Mouse (Mus musculus) colon, adult 2 months (tissue): Measurements from ENCODE around the gene Bsg. TPM values are rescaled to one million over a fixed set of nuclear protein-coding genes. Genes with fewer than 3 reads are reported as not detected.

ENCODE experiments used
- polyA plus RNA-seq: library from polyadenylated mRNA; depleted of rRNA; stranded (reverse); fragments of >200 nt; gene quantifications from 2 replicates; pipeline ENCODE4 v1.2.3, GENCODE M21; 2012; rRNA removed

The Bsg gene
- 1,066 and 1,188 TPM in 2 replicates for polyA plus RNA-seq

GRCm38 (mm10) chr10:79704065-79704969, at the start of gene Bsg:
Bsg (plus strand) TSS chr10:79704491.

DNA sequence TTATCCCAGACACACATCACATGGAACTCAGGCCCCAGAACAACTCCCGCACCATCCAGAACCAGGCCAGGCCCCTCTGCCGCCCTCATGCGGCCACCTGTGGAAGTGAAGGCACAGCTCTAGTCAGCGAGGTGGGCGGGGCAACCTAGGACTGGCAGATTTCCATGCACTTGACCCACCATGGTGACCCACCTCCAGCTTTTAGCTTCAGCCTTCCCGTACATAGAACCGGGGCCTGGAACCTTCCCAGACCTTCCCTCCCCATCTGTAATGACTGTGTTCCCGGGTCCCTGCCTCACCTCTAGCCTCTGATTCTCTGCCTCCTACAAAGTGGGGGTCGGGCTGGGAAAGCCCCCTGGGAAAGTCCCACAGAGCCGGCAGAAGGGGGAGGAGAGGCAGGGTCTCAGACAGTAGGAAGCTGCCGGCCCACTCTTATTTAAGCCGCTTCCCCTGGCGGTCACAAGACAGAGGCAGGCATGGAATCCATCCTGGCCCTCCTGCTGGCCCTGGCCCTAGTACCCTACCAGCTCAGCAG, 40.1 kb upstream of the Bsg start, which contains the start of gene Madcam1:
TSS of gene Madcam1 (plus strand) at position 429 of the 535 bp plus-strand sequence.

DNA sequence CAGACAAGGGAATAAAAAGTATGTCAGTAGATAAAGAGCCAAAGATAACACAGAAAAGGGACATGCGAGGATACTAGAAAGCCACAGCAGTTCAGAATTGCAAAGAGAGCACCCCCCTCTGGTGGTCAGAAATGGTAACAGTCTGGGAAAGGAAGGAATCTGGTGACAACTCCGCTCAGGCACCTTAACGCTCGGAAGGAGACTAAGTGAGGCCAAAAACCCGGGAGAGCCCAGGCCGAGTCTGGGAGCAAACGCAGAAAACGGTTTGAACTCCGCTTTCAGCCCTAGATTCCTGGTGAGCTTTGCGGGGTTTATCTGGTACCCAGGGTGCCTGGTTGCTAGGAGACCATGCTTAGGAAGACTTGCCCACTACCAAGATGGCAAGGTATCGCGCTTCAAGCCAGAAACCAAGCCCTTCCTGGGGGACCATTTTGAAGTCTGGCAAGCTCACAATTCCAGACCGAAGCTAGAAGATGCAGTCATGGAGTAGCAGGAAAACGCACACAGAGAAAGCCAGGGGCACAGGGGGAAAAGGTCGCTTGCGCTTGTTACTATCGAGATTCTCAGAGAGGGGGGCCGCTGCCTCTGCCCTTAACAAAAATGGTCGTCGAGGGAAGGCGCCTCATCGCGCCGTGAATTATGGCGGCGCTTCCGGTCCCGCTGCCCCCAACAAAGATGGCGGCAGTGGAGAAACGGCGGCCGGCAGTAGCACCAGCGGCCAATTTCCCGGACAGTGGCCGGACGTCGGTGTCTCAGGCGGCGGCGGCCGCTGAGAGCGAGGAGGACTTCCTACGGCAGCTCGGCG, 35.3 kb upstream of the Bsg start, which contains the start of gene Tpgs1:
TSS of gene Tpgs1 (plus strand) at position 599 of the 805 bp plus-strand sequence.

DNA sequence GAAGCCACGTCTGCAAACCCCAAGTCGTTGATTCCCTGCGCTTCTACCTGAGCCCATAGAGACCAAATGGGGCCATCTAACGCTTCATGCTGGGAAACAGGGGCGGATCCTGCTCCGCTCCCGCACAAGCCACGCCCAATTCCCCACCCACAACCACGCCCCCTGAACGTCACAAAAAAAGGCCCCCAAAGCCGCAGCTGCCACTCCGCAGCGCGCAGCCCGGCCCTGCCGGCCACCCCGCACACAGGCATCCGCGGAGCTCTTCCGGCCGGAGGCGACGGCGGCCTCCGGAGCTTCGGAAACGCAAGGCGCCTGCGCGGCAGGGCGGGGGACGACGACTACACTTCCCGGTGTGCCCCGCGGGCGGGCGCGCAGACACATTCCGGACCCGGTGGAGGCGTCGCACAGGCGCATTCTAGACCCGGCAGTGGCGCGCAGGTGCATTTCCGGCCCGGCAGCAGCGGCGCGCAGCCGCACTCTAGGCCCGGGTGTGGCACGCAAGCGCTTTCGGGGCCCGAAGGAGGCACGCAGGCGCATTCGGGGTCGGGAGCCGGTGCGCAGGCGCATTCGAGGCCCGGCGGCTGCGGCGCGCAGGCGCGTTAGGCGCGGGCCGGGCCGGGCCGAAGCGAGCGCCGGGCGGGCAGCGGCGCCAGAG, 22.6 kb upstream of the Bsg start, which contains the start of gene Cdc34:
TSS of gene Cdc34 (plus strand) at position 605 of the 655 bp plus-strand sequence.

GRCm38 (mm10) chr10:79688720-79689119, 15.6 kb upstream of the Bsg start, which contains the start of gene Gzmm:
Gzmm (plus strand) TSS chr10:79689020.

DNA sequence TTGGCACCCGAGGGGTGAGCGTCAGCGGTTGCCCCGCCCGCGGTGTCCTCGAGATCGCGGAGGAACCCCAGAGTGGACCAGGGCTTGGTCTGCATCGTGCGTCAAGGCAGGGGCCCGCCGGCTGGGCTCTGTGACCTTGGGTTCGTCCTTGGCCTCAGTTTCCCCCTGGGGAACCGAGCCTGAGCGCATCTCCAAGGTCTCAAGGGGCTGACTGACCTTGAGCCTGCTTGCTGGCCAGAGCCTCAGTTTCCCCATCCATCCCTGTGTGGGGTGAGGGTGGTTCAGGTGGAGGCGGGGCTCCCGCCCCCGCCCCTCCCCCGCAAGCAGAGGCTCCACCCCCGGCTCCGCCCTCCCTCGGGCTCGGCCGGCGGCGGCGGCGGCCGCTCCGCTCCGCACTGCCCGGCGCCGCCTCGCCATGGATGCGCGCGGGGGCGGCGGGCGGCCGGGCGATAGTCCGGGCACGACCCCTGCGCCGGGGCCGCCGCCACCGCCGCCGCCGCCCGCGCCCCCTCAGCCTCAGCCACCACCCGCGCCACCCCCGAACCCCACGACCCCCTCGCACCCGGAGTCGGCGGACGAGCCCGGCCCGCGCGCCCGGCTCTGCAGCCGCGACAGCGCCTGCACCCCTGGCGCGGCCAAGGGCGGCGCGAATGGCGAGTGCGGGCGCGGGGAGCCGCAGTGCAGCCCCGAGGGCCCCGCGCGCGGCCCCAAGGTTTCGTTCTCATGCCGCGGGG, 12.1 kb downstream of the Bsg start, which contains the start of gene Hcn2:
TSS of gene Hcn2 (plus strand) at position 381 of the 734 bp plus-strand sequence.

GRCm38 (mm10) chr10:79745898-79746773, 41.8 kb downstream of the Bsg start, which contains the start of gene Polrmt:
Polrmt (minus strand) TSS chr10:79746581.

DNA sequence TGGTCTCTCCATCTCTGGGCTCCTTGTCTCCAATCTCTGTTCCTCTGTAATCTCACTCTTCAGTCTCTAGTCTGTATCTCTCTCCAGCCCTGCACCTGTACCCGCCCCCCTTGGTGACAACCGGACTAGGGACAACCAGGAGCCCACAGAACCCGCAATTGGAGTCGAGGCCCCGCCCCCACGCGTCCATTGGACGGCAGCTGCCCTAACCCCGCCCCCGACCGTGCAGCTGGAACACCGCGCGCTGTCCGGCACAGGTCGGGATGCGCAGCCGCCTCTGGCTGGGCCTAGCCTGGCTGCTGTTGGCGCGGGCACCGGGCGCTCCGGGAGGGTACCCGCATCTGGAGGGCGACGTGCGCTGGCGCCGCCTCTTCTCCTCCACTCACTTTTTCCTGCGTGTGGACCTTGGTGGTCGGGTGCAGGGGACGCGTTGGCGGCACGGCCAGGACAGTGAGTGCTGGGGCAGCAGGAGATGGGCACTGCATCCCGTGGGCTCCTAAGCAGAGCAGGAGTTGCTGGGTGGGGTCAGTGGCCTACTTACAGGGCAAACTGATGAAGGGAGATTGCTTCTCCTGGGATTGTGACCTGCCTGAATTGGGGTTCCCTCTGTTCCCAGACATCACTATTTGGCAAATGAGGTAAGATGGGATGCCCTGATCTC, 50.7 kb downstream of the Bsg start, which contains the start of gene Fgf22:
TSS of gene Fgf22 (plus strand) at position 221 of the 661 bp plus-strand sequence.

Other genes starting within 250 kb of the Bsg start
- not detected in 2 replicates for gene Vmn2r83, start 235.8 kb upstream of the Bsg start, polyA plus RNA-seq
- 211 and 290 TPM in 2 replicates for gene Plpp2, start 170.7 kb upstream of the Bsg start, polyA plus RNA-seq
- gene Mier2, start 149.3 kb upstream of the Bsg start, polyA plus RNA-seq: 105 and 110 TPM in 2 replicates
- gene Theg, start 117.2 kb upstream of the Bsg start, polyA plus RNA-seq: not detected in 2 replicates
- gene C2cd4c, start 90.5 kb upstream of the Bsg start, polyA plus RNA-seq: 2.9 and 3.5 TPM in 2 replicates
- 4.8 and 5.3 TPM in 2 replicates for gene Shc2, start 66.6 kb upstream of the Bsg start, polyA plus RNA-seq
- not detected in 2 replicates for gene Odf3l2, start 58.8 kb upstream of the Bsg start, polyA plus RNA-seq
- 6.3 and 9.1 TPM in 2 replicates for gene Madcam1, start 39.9 kb upstream of the Bsg start, polyA plus RNA-seq
- 105 and 121 TPM in 2 replicates for gene Tpgs1, start 35.1 kb upstream of the Bsg start, polyA plus RNA-seq
- gene Cdc34, start 22.3 kb upstream of the Bsg start, polyA plus RNA-seq: 155 and 246 TPM in 2 replicates
- 0.47 and 0.66 TPM in 2 replicates for gene Gzmm, start 15.5 kb upstream of the Bsg start, polyA plus RNA-seq
- gene Hcn2, start 12.1 kb downstream of the Bsg start, polyA plus RNA-seq: 23.7 and 26.9 TPM in 2 replicates
- 71.0 and 77.4 TPM in 2 replicates for gene Polrmt, start 42.1 kb downstream of the Bsg start, polyA plus RNA-seq
- gene Fgf22, start 50.6 kb downstream of the Bsg start, polyA plus RNA-seq: 0.13 TPM in 1 of 2 replicates, not detected in the other
- 192 and 253 TPM in 2 replicates for gene Rnf126, start 62.5 kb downstream of the Bsg start, polyA plus RNA-seq
- 42.9 and 43.6 TPM in 2 replicates for gene Fstl3, start 72.8 kb downstream of the Bsg start, polyA plus RNA-seq
- gene Prss57, start 86.5 kb downstream of the Bsg start, polyA plus RNA-seq: 0.06 and 0.23 TPM in 2 replicates
- 35.1 and 37.1 TPM in 2 replicates for gene Palm, start 89.1 kb downstream of the Bsg start, polyA plus RNA-seq
- 267 and 317 TPM in 2 replicates for gene Misp, start 116.5 kb downstream of the Bsg start, polyA plus RNA-seq
- gene Ptbp1, start 149.9 kb downstream of the Bsg start, polyA plus RNA-seq: 273 and 314 TPM in 2 replicates
- 2.2 and 2.6 TPM in 2 replicates for gene Prtn3, start 170.0 kb downstream of the Bsg start, polyA plus RNA-seq
- 4.2 and 6.4 TPM in 2 replicates for gene Plppr3, start 170.1 kb downstream of the Bsg start, polyA plus RNA-seq
- 0.15 TPM in 1 of 2 replicates, not detected in the other for gene Elane, start 181.8 kb downstream of the Bsg start, polyA plus RNA-seq
- gene Cfd, start 186.4 kb downstream of the Bsg start, polyA plus RNA-seq: 295 and 596 TPM in 2 replicates
- 82.9 and 84.0 TPM in 2 replicates for gene Med16, start 204.4 kb downstream of the Bsg start, polyA plus RNA-seq
- not detected in 2 replicates for gene Gm26602, start 206.4 kb downstream of the Bsg start, polyA plus RNA-seq
- 9.5 and 12.7 TPM in 2 replicates for gene Kiss1r, start 212.5 kb downstream of the Bsg start, polyA plus RNA-seq
- 358 and 384 TPM in 2 replicates for gene R3hdm4, start 216.7 kb downstream of the Bsg start, polyA plus RNA-seq
- gene Arid3a, start 222.6 kb downstream of the Bsg start, polyA plus RNA-seq: 7.1 and 9.2 TPM in 2 replicates